Mouse (Mus musculus) MEL (cell line): Measurements from ENCODE around the gene Gm3776. TPM values are rescaled to one million over a fixed set of nuclear protein-coding genes. Genes with fewer than 3 reads are reported as not detected.

Experiments used
- DNase-seq: peaks from one replicate; pipeline ENCODE4 v3.0.0; 2011; ENCODE audit warnings: low read depth, low spot score
- H3K27ac ChIP-seq: 2 replicates; pipeline ENCODE4 v1.5.1; 2012; ENCODE audit warnings: low read depth, mild to moderate bottlenecking, control low read depth, low read length, moderate library complexity; ENCODE audit not compliant: control insufficient read depth
- H3K27me3 ChIP-seq, 2 experiments: fragments of 150-350 bp in 1 of 2; sonication (generic) in 1 of 2; 2 replicates each; pipeline ENCODE4 v1.6.1; 2012; ENCODE audit warnings: low read length in 2 of 2, mild to moderate bottlenecking in 2 of 2, improper control_type of control experiment in 1 of 2, moderate library complexity in 1 of 2; ENCODE audit not compliant: insufficient read depth in 2 of 2, control insufficient read depth in 1 of 2
- H3K36me3 ChIP-seq, 2 experiments: 2 replicates each; pipeline ENCODE4 v1.6.1; 2012 to 2014; ENCODE audit warnings: low read length in 2 of 2, improper control_type of control experiment in 1 of 2, inconsistent platforms in 1 of 2, mild to moderate bottlenecking in 1 of 2; ENCODE audit not compliant: insufficient read depth in 2 of 2, control insufficient read depth in 1 of 2
- H3K4me1 ChIP-seq, 2 experiments: fragments of 150-350 bp in 1 of 2; sonication (generic) in 1 of 2; 2 replicates each; pipeline ENCODE4 v1.6.1; 2012; ENCODE audit warnings: low read length in 2 of 2, improper control_type of control experiment in 1 of 2, mild to moderate bottlenecking in 1 of 2; ENCODE audit not compliant: insufficient read depth in 2 of 2, control insufficient read depth in 1 of 2
- H3K4me3 ChIP-seq, 2 experiments: fragments of 150-350 bp in 1 of 2; sonication (generic) in 1 of 2; 2 replicates each; pipeline ENCODE4 v1.5.1; 2012; ENCODE audit warnings: low read depth in 2 of 2, low read length in 2 of 2, mild to moderate bottlenecking in 2 of 2, moderate library complexity in 2 of 2, control low read depth in 1 of 2, improper control_type of control experiment in 1 of 2; ENCODE audit not compliant: control insufficient read depth in 1 of 2, insufficient read depth in 1 of 2
- H3K79me2 ChIP-seq: 2 replicates; pipeline ENCODE4 v1.6.1; 2012; ENCODE audit warnings: mild to moderate bottlenecking, low read length, moderate library complexity; ENCODE audit not compliant: control insufficient read depth, poor library complexity, insufficient read depth
- H3K9ac ChIP-seq: 2 replicates; pipeline ENCODE4 v1.6.1; 2012; ENCODE audit warnings: low read depth, mild to moderate bottlenecking, control low read depth, low read length, moderate library complexity; ENCODE audit not compliant: control insufficient read depth, poor library complexity, severe bottlenecking
- H3K9me3 ChIP-seq: fragments of 150-350 bp; sonication (generic); replicated peaks from 2 replicates; pipeline ENCODE4 v1.6.1; 2012; ENCODE audit warnings: mild to moderate bottlenecking, low read length, improper control_type of control experiment, moderate library complexity; ENCODE audit not compliant: insufficient read depth
- BHLHE40 ChIP-seq: IDR thresholded peaks from 2 replicates; pipeline ENCODE4 v1.6.1; 2012; ENCODE audit warnings: low read depth, mild to moderate bottlenecking, inconsistent platforms, low read length, improper control_type of control experiment, borderline replicate concordance
- CHD1 ChIP-seq: IDR thresholded peaks from 2 replicates; pipeline ENCODE4 v1.6.1; 2012; ENCODE audit warnings: low read depth, mild to moderate bottlenecking, inconsistent platforms, low read length, improper control_type of control experiment
- E2F4 ChIP-seq: IDR thresholded peaks from 2 replicates; pipeline ENCODE4 v1.6.1; 2011; ENCODE audit warnings: low read depth, low read length, improper control_type of control experiment, borderline replicate concordance
- ELF1 ChIP-seq: IDR thresholded peaks from 2 replicates; pipeline ENCODE4 v1.6.1; 2014; ENCODE audit warnings: low read depth, mild to moderate bottlenecking, inconsistent platforms, low read length, improper control_type of control experiment, moderate library complexity
- ETS1 ChIP-seq: IDR thresholded peaks from 2 replicates; pipeline ENCODE4 v1.6.1; 2012; ENCODE audit warnings: low read depth, mild to moderate bottlenecking, inconsistent platforms, low read length, improper control_type of control experiment, moderate library complexity
- MAFK ChIP-seq: IDR thresholded peaks from 2 replicates; pipeline ENCODE4 v1.6.1; 2011; ENCODE audit warnings: low read depth, mild to moderate bottlenecking, low read length, improper control_type of control experiment, borderline replicate concordance
- MAX ChIP-seq: IDR thresholded peaks from 2 replicates; pipeline ENCODE4 v1.6.1; 2011; ENCODE audit warnings: low read length, improper control_type of control experiment
- MAZ ChIP-seq: IDR thresholded peaks from 2 replicates; pipeline ENCODE4 v1.6.1; 2012; ENCODE audit warnings: low read depth, mild to moderate bottlenecking, inconsistent platforms, low read length, improper control_type of control experiment
- MEF2A ChIP-seq: IDR thresholded peaks from 2 replicates; pipeline ENCODE4 v1.6.1; 2014; ENCODE audit warnings: low read depth, mild to moderate bottlenecking, inconsistent platforms, low read length, improper control_type of control experiment; ENCODE audit not compliant: poor library complexity, insufficient replicate concordance, severe bottlenecking; ENCODE audit errors: extremely low read depth
- MXI1 ChIP-seq: IDR thresholded peaks from 2 replicates; pipeline ENCODE4 v1.6.1; 2011; ENCODE audit warnings: mild to moderate bottlenecking, low read depth, low read length, improper control_type of control experiment
- MYB ChIP-seq: IDR thresholded peaks from 2 replicates; pipeline ENCODE4 v1.6.1; 2011; ENCODE audit warnings: mild to moderate bottlenecking, low read depth, low read length, improper control_type of control experiment
- MYC ChIP-seq: IDR thresholded peaks from 2 replicates; pipeline ENCODE4 v1.6.1; 2011; ENCODE audit warnings: low read depth, mild to moderate bottlenecking, low read length, improper control_type of control experiment, moderate library complexity
- NELFE ChIP-seq: IDR thresholded peaks from 2 replicates; pipeline ENCODE4 v1.6.1; 2011; ENCODE audit warnings: low read depth, low read length, improper control_type of control experiment
- NRF1 ChIP-seq: IDR thresholded peaks from 2 replicates; pipeline ENCODE4 v1.6.1; 2014; ENCODE audit warnings: low read depth, mild to moderate bottlenecking, inconsistent platforms, low read length, improper control_type of control experiment, moderate library complexity; ENCODE audit not compliant: poor library complexity, insufficient read depth, severe bottlenecking
- RCOR1 ChIP-seq: IDR thresholded peaks from 2 replicates; pipeline ENCODE4 v1.6.1; 2012; ENCODE audit warnings: low read depth, mild to moderate bottlenecking, inconsistent platforms, low read length, improper control_type of control experiment
- SMC3 ChIP-seq: IDR thresholded peaks from 2 replicates; pipeline ENCODE4 v1.6.1; 2011; ENCODE audit warnings: low read depth, low read length, improper control_type of control experiment
- TCF12 ChIP-seq: IDR thresholded peaks from 2 replicates; pipeline ENCODE4 v1.6.1; 2014; ENCODE audit warnings: low read depth, mild to moderate bottlenecking, inconsistent platforms, low read length, improper control_type of control experiment, moderate library complexity
- UBTF ChIP-seq: IDR thresholded peaks from 2 replicates; pipeline ENCODE4 v1.6.1; 2012; ENCODE audit warnings: low read depth, mild to moderate bottlenecking, inconsistent platforms, low read length, improper control_type of control experiment, moderate library complexity, borderline replicate concordance; ENCODE audit not compliant: insufficient read depth
- USF2 ChIP-seq, 2 experiments: IDR thresholded peaks; 2 replicates each; pipeline ENCODE4 v1.6.1; 2011 to 2012; ENCODE audit warnings: improper control_type of control experiment in 2 of 2, low read length in 2 of 2, borderline replicate concordance in 1 of 2, inconsistent platforms in 1 of 2, low read depth in 1 of 2, mild to moderate bottlenecking in 1 of 2; ENCODE audit not compliant: insufficient read depth in 1 of 2
- ZC3H11A ChIP-seq: IDR thresholded peaks from 2 replicates; pipeline ENCODE4 v1.6.1; 2012; ENCODE audit warnings: low read depth, mild to moderate bottlenecking, inconsistent platforms, low read length, improper control_type of control experiment
- ZKSCAN1 ChIP-seq: IDR thresholded peaks from 2 replicates; pipeline ENCODE4 v1.6.1; 2012; ENCODE audit warnings: low read depth, mild to moderate bottlenecking, inconsistent platforms, low read length, improper control_type of control experiment, moderate library complexity
- polyA plus RNA-seq, 2 experiments: library from polyadenylated mRNA; stranded (reverse) in 1 of 2; unstranded in 1 of 2; fragments of >175 nt in 1 of 2; fragments of >200 nt in 1 of 2; gene quantifications; 2 replicates each; pipeline versions ENCODE4 v1.2.1 to v1.2.4; 2012; ENCODE audit warnings: low replicate concordance in 2 of 2, low read depth in 1 of 2; ENCODE audit not compliant: insufficient read length in 2 of 2, insufficient read depth in 1 of 2, missing spikeins in 1 of 2
- total RNA-seq: library from RNA; depleted of rRNA; stranded (reverse); fragments of 300-350 nt; gene quantifications from 2 replicates; pipeline ENCODE4 v1.2.3, GENCODE M21; 2012

The Gm3776 gene
- total and polyA plus RNA-seq, 3 experiments, result not detected

- no peak for DNase-seq
- Histone ChIP-seq H3K4me3 (no peak overlapping the region), H3K27me3 (no peaks in the 10 kb centered on the region), H3K9ac (no peak overlapping the region), H3K9me3 (no peaks in the 10 kb centered on the region), H3K27ac (no peak overlapping the region), H3K36me3 (peaks cover 0 to 1% of the 10 kb centered on the region in 2 experiments; a peak in 1 of 4 replicates), H3K4me1 (no peaks in the 10 kb centered on the region), H3K79me2 (no peaks in the 10 kb centered on the region)
- TF ChIP-seq MYC, result no peak
- TF ChIP-seq MAX, result no peak
- no peak for TF ChIP-seq NRF1
- TF ChIP-seq BHLHE40, result no peak
- no peak for TF ChIP-seq ZKSCAN1
- no peak for TF ChIP-seq E2F4
- TF ChIP-seq MYB, result no peak
- TF ChIP-seq SMC3, result no peak
- TF ChIP-seq RCOR1, result no peak
- no peak for TF ChIP-seq NELFE
- no peak for TF ChIP-seq ELF1
- no peak for TF ChIP-seq ZC3H11A
- TF ChIP-seq CHD1, result no peak
- no peak for TF ChIP-seq UBTF
- TF ChIP-seq ETS1, result no peak
- no peak for TF ChIP-seq TCF12
- TF ChIP-seq MXI1, result no peak
- TF ChIP-seq MEF2A, result no peak
Observed at GRCm38 (mm10) chr9:78223221-78223902, 33.6 kb upstream of the Gm3776 start.

DNA sequence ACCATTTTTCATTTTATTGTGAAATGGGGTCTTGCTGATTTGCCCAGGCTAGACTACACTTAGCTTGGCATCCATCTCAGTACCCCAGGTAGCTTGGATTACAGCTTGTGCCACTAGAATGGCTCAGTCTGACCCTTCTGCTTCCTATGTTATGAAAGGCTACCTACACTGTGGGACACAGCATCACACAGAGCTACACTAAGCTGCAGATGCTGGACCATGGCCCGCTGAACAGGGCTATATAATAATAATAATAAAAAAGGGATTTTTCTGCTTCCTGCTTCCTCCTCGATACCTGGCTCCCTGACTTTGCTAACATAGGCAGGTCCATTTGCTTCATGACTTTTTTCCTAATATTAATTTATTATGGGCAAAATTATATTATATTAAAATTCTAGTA is 32.5 kb upstream of the Gm3776 start:
- no peak overlapping the region for H3K4me3 ChIP-seq
- TF ChIP-seq MAFK (no peak), MAZ (no peak), UBTF (no peak), USF2 (IDR thresholded peaks at IDR 0.05; ENCODE audit: borderline replicate concordance in 1 of 2, insufficient read depth in 1 of 2, low read depth in 1 of 2, low read length in 2 of 2) (no peak), ZKSCAN1 (no peak)
- DNase-seq, result no peak
- no peaks in the 10 kb centered on the region for H3K4me1 ChIP-seq
- no peaks in the 10 kb centered on the region for H3K79me2 ChIP-seq
- no peak overlapping the region for H3K27ac ChIP-seq
- peaks cover 0 to 2% of the 10 kb centered on the region in 2 experiments; a peak in 1 of 4 replicates for H3K36me3 ChIP-seq
- no peaks in the 10 kb centered on the region for H3K27me3 ChIP-seq
- H3K9me3 ChIP-seq, result no peaks in the 10 kb centered on the region
- H3K9ac ChIP-seq, result no peak overlapping the region
